Mouse (Mus musculus) heart, adult 2 months (tissue): ENCODE measurements at regions not wholly inside any gene's neighbourhood (a gene's known extent, or its start where the extent isn't known, plus 50 kb on each side); places are given as distances from the start of the nearest gene placed in this dataset.

Source experiments
- CTCF ChIP-seq: fragments of 200-600 bp; IDR thresholded peaks from 2 replicates; pipeline ENCODE4 v1.8.1; 2022; ENCODE audit warnings: antibody characterized with exemption, mild to moderate bottlenecking, moderate library complexity
- POLR2A ChIP-seq: fragments of 200-500 bp; IDR thresholded peaks from 2 replicates; pipeline ENCODE4 v1.6.1; 2011; ENCODE audit warnings: mild to moderate bottlenecking, low read depth, low read length, control low read depth; ENCODE audit not compliant: insufficient read depth

DNA sequence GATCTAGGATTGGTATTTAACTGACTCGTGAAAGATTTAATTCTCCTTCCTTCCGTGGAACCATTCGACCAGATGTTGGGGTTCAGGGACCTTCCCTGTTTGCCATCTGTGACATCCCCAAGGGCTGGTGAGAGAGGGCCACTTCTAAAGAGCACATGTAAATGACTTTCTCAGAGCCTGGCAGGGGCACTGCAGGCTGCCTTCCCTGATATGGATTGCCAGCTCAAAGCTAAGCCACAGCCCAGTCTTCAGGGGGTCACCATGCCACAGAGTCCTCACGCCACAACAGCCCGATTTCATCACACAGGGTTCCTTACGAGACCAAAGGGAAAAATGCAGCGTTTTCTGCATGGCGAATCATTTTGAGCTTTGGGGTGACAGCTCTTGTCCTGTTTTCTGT, 115.1 kb upstream of the Prox1 start:
- TF ChIP-seq CTCF (no peak), POLR2A (no peak)
